Mouse (Mus musculus): ENCODE data around the gene Fads6.

GRCm38 (mm10) chr11:115306863-115307262, 9.4 kb upstream of the Fads6 start, which contains the start of gene Otop2:
- no peak for TF ChIP-seq POLR2A (IDR thresholded peaks at IDR 0.05; ENCODE audit: insufficient read depth, low read depth, low read length)
- TF ChIP-seq CTCF (IDR thresholded peaks at IDR 0.05; ENCODE audit: insufficient read depth, low read depth, low read length) = no peak

Measured in olfactory bulb, adult 2 months (tissue).